Mouse (Mus musculus) CH12.LX (cell line): Measurements from ENCODE around the gene Sgsm3. TPM values are rescaled to one million over a fixed set of nuclear protein-coding genes. Genes with fewer than 3 reads are reported as not detected.

Experiments
- DNase-seq: peaks from one replicate; pipeline ENCODE4 v3.0.0-alpha.2; 2013; ENCODE audit errors: extremely low read depth
- H3K27ac ChIP-seq: 2 replicates; pipeline ENCODE4 v1.5.1; 2012; ENCODE audit warnings: low read depth, mild to moderate bottlenecking, control low read depth, moderate library complexity; ENCODE audit not compliant: insufficient read depth
- H3K27me3 ChIP-seq: replicated peaks from 2 replicates; pipeline ENCODE3; 2012; ENCODE audit warnings: inconsistent platforms
- H3K36me3 ChIP-seq, 2 experiments: replicated peaks in 1 of 2; 2 replicates each; pipeline versions ENCODE3 to v1.6.1; 2012; ENCODE audit warnings: inconsistent platforms in 1 of 2, low read length in 1 of 2, mild to moderate bottlenecking in 1 of 2, mixed read lengths in 1 of 2, moderate library complexity in 1 of 2; ENCODE audit not compliant: control insufficient read depth in 1 of 2, insufficient read depth in 1 of 2
- H3K4me1 ChIP-seq, 2 experiments: 2 replicates each; pipeline ENCODE4 v1.6.1; 2012; ENCODE audit warnings: inconsistent platforms in 1 of 2, moderate library complexity in 1 of 2; ENCODE audit not compliant: insufficient read depth in 2 of 2, control insufficient read depth in 1 of 2
- H3K4me2 ChIP-seq: 2 replicates; pipeline ENCODE4 v1.6.1; 2012; ENCODE audit warnings: low read depth, mild to moderate bottlenecking, control low read depth; ENCODE audit not compliant: poor library complexity, insufficient read depth, severe bottlenecking
- H3K4me3 ChIP-seq, 3 experiments: fragments of 150-350 bp in 1 of 3; sonication (generic) in 1 of 3; replicated peaks in 1 of 3; 2 replicates each; pipeline versions ENCODE3 to v1.5.1; 2011 to 2012; ENCODE audit warnings: low read depth in 2 of 3, low read length in 2 of 3, mild to moderate bottlenecking in 2 of 3, moderate library complexity in 2 of 3, control low read depth in 1 of 3, improper control_type of control experiment in 1 of 3, inconsistent platforms in 1 of 3, mixed read lengths in 1 of 3; ENCODE audit not compliant: poor library complexity in 1 of 3
- H3K79me2 ChIP-seq: replicated peaks from 2 replicates; pipeline ENCODE4 v1.6.1; 2012; ENCODE audit warnings: mild to moderate bottlenecking, moderate library complexity; ENCODE audit not compliant: control insufficient read depth, poor library complexity, insufficient read depth, severe bottlenecking; ENCODE audit errors: extremely low read depth
- H3K9ac ChIP-seq: 2 replicates; pipeline ENCODE4 v1.6.1; 2012; ENCODE audit warnings: low read depth, mild to moderate bottlenecking, control low read depth, moderate library complexity; ENCODE audit not compliant: insufficient read depth
- H3K9me3 ChIP-seq: replicated peaks from 2 replicates; pipeline ENCODE3; 2012; ENCODE audit warnings: low read length, inconsistent platforms, mixed read lengths
- BHLHE40 ChIP-seq: IDR thresholded peaks from 2 replicates; pipeline ENCODE4 v1.6.1; 2011; ENCODE audit warnings: mild to moderate bottlenecking, low read depth, low read length, improper control_type of control experiment
- CHD1 ChIP-seq: IDR thresholded peaks from 2 replicates; pipeline ENCODE4 v1.6.1; 2012; ENCODE audit warnings: low read depth, low read length, improper control_type of control experiment, inconsistent platforms
- CHD2 ChIP-seq: IDR thresholded peaks from 2 replicates; pipeline ENCODE4 v1.6.1; 2011; ENCODE audit warnings: low read length, improper control_type of control experiment
- CTCF ChIP-seq, 2 experiments: IDR thresholded peaks in 1 of 2; conservative IDR thresholded peaks in 1 of 2; 2 replicates each; pipeline ENCODE4 v1.5.1; 2011 to 2012; ENCODE audit warnings: low read depth in 2 of 2, low read length in 2 of 2, improper control_type of control experiment in 1 of 2, inconsistent platforms in 1 of 2, mild to moderate bottlenecking in 1 of 2, moderate library complexity in 1 of 2
- E2F4 ChIP-seq: IDR thresholded peaks from 2 replicates; pipeline ENCODE4 v1.6.1; 2011; ENCODE audit warnings: low read depth, low read length, improper control_type of control experiment; ENCODE audit not compliant: insufficient replicate concordance
- ETS1 ChIP-seq: conservative IDR thresholded peaks from 2 replicates; pipeline ENCODE4 v1.6.1; 2012; ENCODE audit warnings: low read depth, mild to moderate bottlenecking, inconsistent platforms, low read length, improper control_type of control experiment, moderate library complexity
- HCFC1 ChIP-seq: IDR thresholded peaks from 2 replicates; pipeline ENCODE4 v1.6.1; 2012; ENCODE audit warnings: low read depth, mild to moderate bottlenecking, inconsistent platforms, low read length, improper control_type of control experiment
- KAT2A ChIP-seq: IDR thresholded peaks from 2 replicates; pipeline ENCODE4 v1.6.1; 2012; ENCODE audit warnings: low read length, improper control_type of control experiment, inconsistent platforms; ENCODE audit not compliant: insufficient replicate concordance
- MAFK ChIP-seq: IDR thresholded peaks from 2 replicates; pipeline ENCODE4 v1.6.1; 2011; ENCODE audit warnings: low read length, improper control_type of control experiment; ENCODE audit not compliant: insufficient replicate concordance
- MAX ChIP-seq: IDR thresholded peaks from 2 replicates; pipeline ENCODE4 v1.6.1; 2011; ENCODE audit warnings: low read length, improper control_type of control experiment
- MAZ ChIP-seq: IDR thresholded peaks from 2 replicates; pipeline ENCODE4 v1.6.1; 2012; ENCODE audit warnings: low read depth, mild to moderate bottlenecking, inconsistent platforms, low read length, improper control_type of control experiment, moderate library complexity
- MXI1 ChIP-seq: IDR thresholded peaks from 2 replicates; pipeline ENCODE4 v1.6.1; 2011; ENCODE audit warnings: mild to moderate bottlenecking, low read depth, low read length, improper control_type of control experiment
- NELFE ChIP-seq: IDR thresholded peaks from 2 replicates; pipeline ENCODE4 v1.6.1; 2011; ENCODE audit warnings: low read depth, low read length, improper control_type of control experiment
- NRF1 ChIP-seq: IDR thresholded peaks from 2 replicates; pipeline ENCODE4 v1.6.1; 2014; ENCODE audit warnings: low read depth, mild to moderate bottlenecking, inconsistent platforms, low read length, improper control_type of control experiment, moderate library complexity
- PAX5 ChIP-seq: IDR thresholded peaks from 2 replicates; pipeline ENCODE4 v1.6.1; 2012; ENCODE audit warnings: low read length, inconsistent platforms, mixed read lengths
- POLR2A ChIP-seq: IDR thresholded peaks from 2 replicates; pipeline ENCODE4 v1.6.1; 2011; ENCODE audit warnings: low read depth, mild to moderate bottlenecking, improper control_type of control experiment, low read length
- TBP ChIP-seq: conservative IDR thresholded peaks from 2 replicates; pipeline ENCODE4 v1.6.1; 2011; ENCODE audit warnings: low read depth, low read length, improper control_type of control experiment
- UBTF ChIP-seq: IDR thresholded peaks from 2 replicates; pipeline ENCODE4 v1.6.1; 2012; ENCODE audit warnings: low read depth, mild to moderate bottlenecking, inconsistent platforms, low read length, improper control_type of control experiment, moderate library complexity
- USF1 ChIP-seq: IDR thresholded peaks from 2 replicates; pipeline ENCODE4 v1.6.1; 2014; ENCODE audit warnings: low read depth, mild to moderate bottlenecking, inconsistent platforms, low read length, improper control_type of control experiment
- USF2 ChIP-seq: conservative IDR thresholded peaks from 2 replicates; pipeline ENCODE4 v1.6.1; 2011; ENCODE audit warnings: low read depth, low read length, improper control_type of control experiment
- ZKSCAN1 ChIP-seq: IDR thresholded peaks from 2 replicates; pipeline ENCODE4 v1.6.1; 2012; ENCODE audit warnings: low read depth, inconsistent platforms, low read length, improper control_type of control experiment, borderline replicate concordance
- ZMIZ1 ChIP-seq: IDR thresholded peaks from 2 replicates; pipeline ENCODE4 v1.6.1; 2012; ENCODE audit warnings: low read depth, mild to moderate bottlenecking, inconsistent platforms, low read length, improper control_type of control experiment
- ZNF384 ChIP-seq: IDR thresholded peaks from 2 replicates; pipeline ENCODE4 v1.6.1; 2012; ENCODE audit warnings: low read depth, low read length, improper control_type of control experiment, inconsistent platforms
- dilution Hi-C: fragments of 300-500 bp; cut with MboI; formaldehyde crosslinking; loops from 2 replicates; pipeline ENCODE4 v1.14.3; 2020; ENCODE audit warnings: low sequenced_read_pairs; ENCODE audit not compliant: extremely low pct_unique_long_range_greater_than_20kb, extremely low pct_ligation_motif_present
- in situ Hi-C: fragments of 300-500 bp; cut with MboI; formaldehyde crosslinking; loops from 3 replicates; pipeline ENCODE4 v1.14.3; 2019; ENCODE audit warnings: low sequenced_read_pairs, low pct_ligation_motif_present, low pct_unique_long_range_greater_than_20kb, mixed read lengths
- polyA plus RNA-seq: library from polyadenylated mRNA; unstranded; fragments of >175 nt; gene quantifications from 2 replicates; pipeline ENCODE4 v1.2.1, GENCODE M21; 2012; ENCODE audit warnings: low read depth; ENCODE audit not compliant: insufficient read length
- total RNA-seq, 2 experiments: library from RNA; depleted of rRNA; stranded (reverse); fragments of 300-350 nt in 1 of 2; fragments of >200 nt in 1 of 2; gene quantifications; 2 replicates each; pipeline ENCODE4 v1.2.3; 2012 to 2014

The Sgsm3 gene
- total and polyA plus RNA-seq, 3 experiments = 14.4 to 25.5 (median 15.0) TPM

DNA sequence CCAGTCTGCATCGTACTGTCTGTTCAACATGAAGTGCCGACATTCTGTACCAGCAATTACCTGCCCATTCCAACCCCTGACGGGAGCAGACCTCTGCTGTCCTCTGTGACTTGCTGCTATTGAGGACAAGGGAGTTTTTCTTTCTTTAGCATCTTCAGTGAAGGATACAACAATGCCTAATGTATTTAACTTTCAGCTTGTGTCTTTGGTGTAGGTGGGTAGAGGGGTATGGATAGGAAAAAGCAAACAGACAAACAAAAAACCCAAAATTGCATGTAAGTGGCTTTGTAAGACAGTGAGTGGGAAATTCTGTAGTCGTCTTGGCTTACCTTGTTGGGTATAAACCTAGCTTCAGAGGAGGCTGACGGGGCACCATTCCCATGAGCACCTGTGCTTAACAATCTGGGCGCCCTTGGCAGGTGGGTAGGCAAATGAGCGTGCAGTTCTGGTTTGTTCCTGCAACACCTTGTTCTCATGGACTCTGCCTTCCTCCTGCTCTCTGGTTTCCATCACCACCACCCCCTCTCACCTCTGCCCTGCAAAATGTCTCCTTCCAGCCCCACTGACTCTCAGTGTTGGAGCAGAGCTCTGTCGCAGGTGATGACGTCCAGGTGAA is 46.1 kb upstream of the Sgsm3 start:
- no peak for DNase-seq
- H3K9ac ChIP-seq = no peak overlapping the region
- TF ChIP-seq MAFK (no peak), MXI1 (no peak), MAX (no peak), NELFE (no peak), CHD2 (no peak), ZMIZ1 (no peak), TBP (no peak), USF1 (no peak), USF2 (no peak), CHD1 (no peak), ZNF384 (no peak), UBTF (no peak), HCFC1 (no peak), MAZ (no peak), POLR2A (no peak), KAT2A (no peak), ETS1 (no peak), NRF1 (no peak), CTCF (conservative IDR thresholded peaks at IDR 0.05 in 1 of 2, IDR thresholded peaks at IDR 0.05 in 1 of 2; ENCODE audit: low read depth in 2 of 2, low read length in 2 of 2) (no peak), BHLHE40 (no peak)
- no peaks in the 10 kb centered on the region for H3K27me3 ChIP-seq
- H3K4me2 ChIP-seq = no peak overlapping the region
- dilution Hi-C loops (no loop called here), in situ Hi-C loops (no loop called here)
- H3K79me2 ChIP-seq = peaks cover 5% of the 10 kb centered on the region; the same call in 1 of the 2 replicates
- H3K36me3 ChIP-seq = peaks cover 41 to 74% of the 10 kb centered on the region in 2 experiments
- H3K9me3 ChIP-seq = no peaks in the 10 kb centered on the region
- peaks cover 2 to 27% of the 10 kb centered on the region in 2 experiments; a peak in 3 of 4 replicates for H3K4me1 ChIP-seq
- no peak overlapping the region for H3K4me3 ChIP-seq
- no peak overlapping the region for H3K27ac ChIP-seq

DNA sequence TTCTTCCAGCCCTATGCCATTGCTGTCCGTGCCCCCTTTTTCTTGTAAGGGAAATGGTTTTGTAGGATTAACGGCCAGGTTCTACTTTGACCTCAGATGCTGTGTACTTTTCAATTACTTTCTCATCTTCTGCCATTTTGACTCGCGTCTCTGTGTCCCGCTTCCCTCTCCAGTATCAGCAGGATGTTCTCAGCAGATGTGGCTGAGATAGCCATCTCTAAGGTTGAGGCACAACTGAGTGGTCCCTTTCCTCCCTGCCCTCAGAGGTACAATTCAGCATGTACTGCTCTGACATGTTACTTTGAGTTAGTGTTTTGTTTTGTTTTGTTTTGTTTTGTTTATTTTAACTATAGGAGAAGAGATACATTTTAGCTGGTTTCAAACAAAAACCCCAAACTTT is 42.7 kb upstream of the Sgsm3 start:
- in situ Hi-C loops (no loop called here), dilution Hi-C loops (no loop called here)
- Histone ChIP-seq H3K27ac (no peak overlapping the region), H3K9ac (no peak overlapping the region), H3K79me2 (peaks cover 3% of the 10 kb centered on the region; the same call in 1 of the 2 replicates), H3K4me2 (no peak overlapping the region), H3K36me3 (peaks cover 22 to 51% of the 10 kb centered on the region in 2 experiments), H3K9me3 (no peaks in the 10 kb centered on the region), H3K4me1 (peaks cover 20 to 52% of the 10 kb centered on the region in 2 experiments), H3K4me3 (no peak overlapping the region), H3K27me3 (no peaks in the 10 kb centered on the region)
- TF ChIP-seq ZKSCAN1 (no peak), PAX5 (no peak), USF1 (no peak), ZNF384 (no peak), E2F4 (no peak), HCFC1 (no peak)
- no peak for DNase-seq
